Mouse (Mus musculus) B cell, adult 2 months (primary cell): ENCODE measurements at regions not wholly inside any gene's neighbourhood (a gene's known extent, or its start where the extent isn't known, plus 50 kb on each side); places are given as distances from the start of the nearest gene placed in this dataset.
A peak's percentile ranks its signal among the peaks of the same experiment; 100 is the strongest.
"Not testable (repeated sequence)": the region's sequence is repeated elsewhere in the genome, so short reads cannot be mapped to it uniquely, and the experiment has no call there.

Experiments
- DNase-seq, 2 experiments: peaks; one replicate each; pipeline ENCODE4 v3.0.0; 2022

DNA sequence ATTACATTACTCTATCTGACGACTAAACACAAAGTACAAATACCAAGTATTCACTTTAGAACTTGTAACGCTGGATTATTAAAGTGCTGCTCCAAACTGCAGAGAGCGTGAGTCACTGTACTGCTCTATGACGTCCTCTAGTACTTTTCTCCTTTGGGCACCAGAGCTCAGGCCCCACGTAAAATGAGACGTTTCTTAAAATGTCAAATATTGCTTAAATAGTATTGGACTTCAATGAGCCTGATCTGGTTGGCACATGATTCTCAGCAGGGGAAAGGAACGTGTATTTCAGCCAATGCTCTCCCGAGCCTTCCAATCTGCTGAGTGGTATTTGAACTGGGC is 175.8 kb upstream of the Klf14 start:
- no peak for DNase-seq

GRCm38 (mm10) chr6:31135580-31135979 is 176.7 kb upstream of the Klf14 start:
- no peak for DNase-seq

DNA sequence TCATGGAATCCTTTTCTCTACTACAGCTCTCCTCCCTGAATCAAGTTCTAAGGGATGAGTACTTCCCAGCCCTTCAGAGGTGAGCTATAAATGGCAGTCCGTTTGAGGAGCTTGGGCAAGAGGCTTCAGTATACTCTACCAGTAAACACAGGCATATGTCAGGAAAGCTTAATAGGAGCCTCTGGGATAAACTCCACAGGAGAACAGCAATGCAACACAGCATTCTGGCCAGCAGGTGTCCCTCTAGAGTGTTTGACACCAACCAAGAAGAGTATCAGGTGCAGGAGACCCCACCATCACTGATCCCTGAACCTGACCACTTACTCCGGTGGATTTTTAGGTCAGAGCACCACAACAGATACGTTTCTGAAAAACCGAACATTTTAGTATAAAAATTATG is 178.0 kb upstream of the Klf14 start:
- DNase-seq = no peak

GRCm38 (mm10) chr6:31137351-31137750 is 178.5 kb upstream of the Klf14 start:
- no peak for DNase-seq

DNA sequence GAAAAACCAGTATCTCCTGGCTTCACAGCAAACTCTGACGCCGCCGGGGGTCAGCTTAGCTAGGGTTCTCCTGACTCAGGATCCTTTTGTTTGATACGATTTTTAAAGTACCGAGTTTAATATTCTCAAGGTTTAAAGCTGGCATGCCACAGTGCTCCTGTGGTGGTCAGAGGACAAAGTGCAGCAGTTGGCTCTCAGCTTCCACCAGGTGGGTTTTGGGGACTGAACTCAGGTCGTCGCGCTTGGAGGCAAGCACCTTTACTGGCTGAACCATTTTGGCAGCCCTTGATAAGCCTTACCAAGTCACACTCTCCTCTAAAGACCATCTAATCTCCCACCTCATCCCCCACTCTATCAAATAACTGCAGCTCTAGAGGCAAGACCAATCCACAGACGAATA is 181.1 kb upstream of the Klf14 start:
- no peak for DNase-seq

GRCm38 (mm10) chr6:31140593-31140992 is 181.7 kb upstream of the Klf14 start:
- DNase-seq = no peak

GRCm38 (mm10) chr6:31141486-31141885 is 182.6 kb upstream of the Klf14 start:
- DNase-seq = no peak

GRCm38 (mm10) chr6:31142479-31143007 is 183.7 kb upstream of the Klf14 start:
- not testable (repeated sequence) for DNase-seq

GRCm38 (mm10) chr6:31145687-31146086 is 186.8 kb upstream of the Klf14 start:
- no peak for DNase-seq

DNA sequence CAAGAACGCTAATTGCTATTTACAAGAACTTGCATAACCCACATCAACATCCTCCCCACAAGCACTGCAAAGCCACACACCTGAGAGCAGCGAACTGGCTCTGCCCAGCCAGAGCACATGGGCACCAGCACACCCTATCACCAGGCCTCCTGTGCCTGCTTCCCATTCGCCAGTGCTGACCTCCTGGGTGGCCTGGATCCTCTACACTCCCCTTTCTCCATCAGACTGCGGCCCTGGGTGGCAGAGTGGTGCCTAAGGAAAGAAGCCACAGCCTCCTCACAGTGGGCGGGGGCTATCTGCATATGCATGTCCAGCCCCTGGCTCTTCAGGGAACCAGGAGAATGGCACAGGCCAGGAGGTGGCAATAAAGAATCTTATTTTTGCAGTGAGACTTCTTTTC is 187.9 kb upstream of the Klf14 start:
- no peak for DNase-seq

DNA sequence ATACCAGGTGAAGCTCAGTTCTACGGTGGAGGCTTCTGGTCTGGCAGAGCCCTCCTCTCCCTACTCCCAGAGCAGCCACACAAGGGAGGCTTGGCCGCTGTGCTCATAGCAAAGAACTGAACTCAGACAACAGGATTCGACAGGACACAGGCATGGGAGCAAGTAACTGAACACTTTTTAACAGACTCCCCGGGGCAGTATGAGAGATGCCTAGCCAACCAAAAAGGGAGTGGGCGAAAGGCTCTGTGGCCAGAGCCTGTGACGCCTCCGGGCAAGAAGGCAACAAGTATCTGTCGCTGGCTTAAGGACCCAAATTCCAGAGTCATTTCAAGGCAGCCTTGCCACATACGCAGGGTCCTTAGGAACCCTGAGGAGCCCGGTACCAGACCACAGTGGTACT is 188.8 kb upstream of the Klf14 start:
- DNase-seq = no peak

GRCm38 (mm10) chr6:31148311-31148856 is 189.5 kb upstream of the Klf14 start:
- no peak for DNase-seq

GRCm38 (mm10) chr6:31149164-31149563 is 190.3 kb upstream of the Klf14 start:
- DNase-seq = no peak

- no peak for DNase-seq
Measured at GRCm38 (mm10) chr6:31150416-31150815, 191.5 kb upstream of the Klf14 start.

- peak in 1 of 2 experiments; percentile 52 for DNase-seq
Measured at GRCm38 (mm10) chr6:31155857-31156256, 197.0 kb upstream of the Klf14 start.

DNA sequence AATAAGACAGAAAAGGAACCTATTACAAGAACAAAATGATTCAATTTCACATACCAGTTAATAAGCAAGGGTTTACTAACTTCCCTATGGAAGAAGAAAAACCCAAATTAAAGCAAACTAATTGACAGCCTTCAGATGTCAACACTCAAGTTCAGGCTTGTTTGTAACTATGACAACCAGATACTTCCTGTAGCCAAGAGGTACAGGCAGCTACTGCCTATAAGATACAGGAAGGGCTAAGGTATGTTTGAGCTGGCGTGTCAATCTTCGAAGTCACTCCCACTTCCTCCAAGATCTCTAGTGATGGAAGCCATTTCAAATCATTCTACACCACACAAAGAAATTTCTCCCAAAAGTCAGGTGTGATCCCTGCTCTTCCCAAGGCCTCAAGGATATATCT is 198.1 kb upstream of the Klf14 start:
- DNase-seq = no peak

DNA sequence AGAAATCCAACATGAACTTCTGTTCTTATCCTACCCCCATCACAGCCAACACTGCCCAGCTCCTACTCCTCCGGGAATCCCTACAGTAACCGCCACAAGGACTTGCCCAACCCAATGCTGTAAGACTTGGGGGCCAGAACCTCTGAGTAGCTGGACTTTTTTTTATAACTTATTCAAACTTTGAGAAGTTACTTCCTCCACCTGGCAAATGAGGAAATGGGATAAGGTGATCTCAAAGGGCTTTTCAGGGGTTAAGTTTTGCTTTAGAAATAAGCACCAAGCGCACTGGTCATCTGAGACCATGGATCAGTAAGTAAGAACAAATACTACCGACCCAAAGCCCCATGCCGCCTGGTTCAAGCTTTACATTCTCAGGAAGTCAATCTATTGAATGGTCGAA is 198.6 kb upstream of the Klf14 start:
- DNase-seq = no peak

GRCm38 (mm10) chr6:31158648-31159047 is 199.8 kb upstream of the Klf14 start:
- DNase-seq = no peak

- no peak for DNase-seq
Measured at GRCm38 (mm10) chr6:31159240-31159639, 200.4 kb upstream of the Klf14 start.

DNA sequence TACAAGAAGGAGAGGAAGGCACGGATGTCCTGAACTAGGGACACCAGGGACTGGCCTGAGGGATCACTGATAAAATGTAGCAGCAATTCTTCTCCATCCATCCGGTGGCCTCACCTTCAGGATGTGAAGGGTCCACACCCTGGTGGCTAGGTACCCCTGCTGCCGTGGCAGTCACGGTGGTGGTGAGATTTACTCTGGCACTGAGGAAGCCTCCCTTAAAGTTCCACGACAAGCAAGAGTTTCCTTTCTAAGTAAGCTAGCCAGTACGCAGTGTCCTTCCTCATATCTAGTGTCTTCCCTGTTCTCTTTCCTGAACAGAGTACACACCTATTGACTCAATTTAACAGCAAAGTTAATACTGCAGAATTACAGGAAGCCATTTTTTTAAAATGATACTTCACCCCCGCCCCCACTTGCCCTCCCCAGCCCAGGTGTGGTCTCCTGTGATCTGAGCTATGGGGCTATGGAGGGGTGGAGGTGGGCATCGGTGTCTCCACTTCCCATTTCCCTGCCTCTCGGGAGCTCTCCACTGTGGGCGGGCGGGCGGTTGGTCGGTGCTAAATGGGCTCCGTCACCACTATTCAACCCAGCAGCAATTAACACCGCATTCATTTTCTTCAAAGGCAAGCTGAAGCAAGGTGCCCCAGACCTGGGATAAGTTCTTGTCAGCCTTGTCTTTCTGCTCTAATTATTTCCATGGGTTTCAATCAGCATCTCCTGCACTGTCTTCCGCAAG is 201.2 kb upstream of the Klf14 start:
- DNase-seq = no peak

DNA sequence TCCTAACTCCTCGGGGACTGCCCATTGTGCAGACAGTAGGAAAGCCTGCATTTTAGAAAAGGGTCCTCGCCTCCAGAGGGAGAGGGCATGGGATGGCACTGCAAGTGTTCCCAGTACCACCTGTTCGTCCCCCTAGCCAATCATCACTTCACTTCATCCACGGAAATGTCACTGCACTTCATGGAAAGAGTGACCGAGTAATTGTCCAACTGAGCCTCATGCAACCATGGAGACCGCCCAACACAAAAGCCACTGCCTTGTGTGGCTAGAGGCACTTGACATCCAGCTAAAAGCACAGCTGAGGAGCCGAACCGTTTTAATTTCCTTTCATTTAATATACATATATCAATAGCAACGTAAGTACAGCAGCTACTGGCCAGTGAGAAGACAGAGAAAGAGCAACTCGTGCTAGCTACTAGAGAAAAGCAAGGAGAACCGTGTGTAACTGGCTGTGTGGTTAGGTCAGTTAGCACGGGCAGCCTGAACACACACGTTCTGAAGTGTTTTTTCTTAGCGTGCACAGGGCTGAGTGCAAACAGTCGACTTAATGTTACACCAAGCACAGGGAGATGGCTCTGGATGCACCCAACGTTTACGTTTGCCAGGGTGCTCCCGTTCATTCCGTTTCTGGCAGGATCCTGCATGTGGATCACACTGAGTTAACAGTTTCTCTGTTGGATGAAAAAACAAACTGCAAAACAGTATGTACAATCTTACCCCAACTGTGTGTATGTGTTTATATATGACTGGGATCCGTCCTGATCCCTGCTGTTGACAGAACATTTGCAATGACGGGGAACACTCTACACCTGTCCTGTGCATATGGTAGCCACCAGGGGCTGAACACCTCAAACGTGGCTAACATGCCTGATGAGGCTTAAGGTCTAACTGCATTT is 202.8 kb upstream of the Klf14 start:
- no peak for DNase-seq

GRCm38 (mm10) chr6:31165011-31165410 is 206.1 kb upstream of the Klf14 start:
- no peak for DNase-seq

- DNase-seq = no peak
Measured at GRCm38 (mm10) chr6:31166347-31166746, 207.5 kb upstream of the Klf14 start.

DNA sequence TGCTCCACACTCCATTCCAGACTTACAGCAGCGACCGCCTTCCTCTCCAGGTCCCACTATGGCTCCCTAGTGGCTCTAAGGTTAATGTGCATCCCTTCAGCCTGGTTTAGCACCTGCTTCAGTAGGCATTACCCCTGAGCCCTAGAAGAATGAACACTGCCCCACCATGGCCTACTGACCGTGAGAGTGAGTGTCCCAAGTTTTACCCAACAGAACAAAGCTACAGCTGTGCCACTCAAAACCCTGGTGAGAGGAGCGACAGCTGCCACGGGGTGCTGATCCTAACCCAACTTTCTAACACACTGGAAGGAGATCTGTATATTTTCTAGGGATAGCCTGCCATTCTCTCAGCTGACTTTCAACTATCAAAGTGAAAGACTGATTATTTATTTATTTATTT is 208.9 kb upstream of the Klf14 start:
- no peak for DNase-seq
